Mouse (Mus musculus) kidney, postnatal 0 days (tissue): ENCODE measurements around the gene D330020A13Rik. TPM values are rescaled to one million over a fixed set of nuclear protein-coding genes. Genes with fewer than 3 reads are reported as not detected.
"Not testable (repeated sequence)": the region's sequence is repeated elsewhere in the genome, so short reads cannot be mapped to it uniquely, and the experiment has no call there.

Experiments used
- ATAC-seq: fragments of 200-750 bp; cut with Nextera tagmentation; replicated peaks from 2 replicates; pipeline ENCODE4 v1.8.0; 2017; ENCODE audit warnings: low read depth, moderate number of reproducible peaks, moderate TSS enrichment, moderate library complexity; ENCODE audit not compliant: low FRiP score
- DNase-seq: peaks from one replicate; pipeline ENCODE4 v3.0.0-alpha.2; 2016; ENCODE audit warnings: low spot score
- H3K27ac ChIP-seq: fragments of 300-500 bp; sonication (generic); 2 replicates; pipeline ENCODE4 v1.5.1; 2014; ENCODE audit warnings: mild to moderate bottlenecking
- H3K27me3 ChIP-seq: fragments of 300-500 bp; sonication (generic); 2 replicates; pipeline ENCODE4 v1.6.1; 2014; ENCODE audit warnings: low read length, mixed read lengths; ENCODE audit not compliant: insufficient read depth
- H3K36me3 ChIP-seq: fragments of 300-500 bp; sonication (generic); 2 replicates; pipeline ENCODE4 v1.6.1; 2014; ENCODE audit warnings: low read length, mixed read lengths; ENCODE audit not compliant: insufficient read depth
- H3K4me1 ChIP-seq: fragments of 300-500 bp; sonication (generic); replicated peaks from 2 replicates; pipeline ENCODE4 v1.6.1; 2014; ENCODE audit warnings: antibody characterized with exemption, low read length, mixed read lengths; ENCODE audit not compliant: insufficient read depth
- H3K4me2 ChIP-seq: fragments of 300-500 bp; sonication (generic); 2 replicates; pipeline ENCODE4 v1.6.1; 2014; ENCODE audit warnings: mild to moderate bottlenecking, low read length, moderate library complexity, mixed read lengths
- H3K4me3 ChIP-seq: fragments of 300-500 bp; sonication (generic); replicated peaks from 2 replicates; pipeline ENCODE4 v1.5.1; 2014; ENCODE audit warnings: low read depth, low read length
- H3K9ac ChIP-seq: fragments of 300-500 bp; sonication (generic); 2 replicates; pipeline ENCODE4 v1.6.1; 2014; ENCODE audit warnings: low read depth, low read length
- H3K9me3 ChIP-seq: fragments of 300-500 bp; sonication (generic); replicated peaks from 2 replicates; pipeline ENCODE4 v1.6.1; 2016; ENCODE audit warnings: low read length, inconsistent platforms, mixed read lengths
- CTCF ChIP-seq: IDR thresholded peaks from 2 replicates; pipeline ENCODE4 v1.5.1; 2016; ENCODE audit warnings: antibody characterized with exemption, low read depth, mild to moderate bottlenecking, moderate library complexity
- WGBS: fragments of 180-500 bp; shearing (Covaris S2); extraction: QIAGEN DNeasy Blood & Tissue Kit; methylation state at CpG from one replicate; pipeline ENCODE4 v1.1.7; 2014; 5-methylcytosine and 5-hydroxymethylcytosine counted together
- polyA plus RNA-seq: library from polyadenylated mRNA; unstranded; fragments of >200 nt; fragmentation: Nextera tagmentation; extraction: Ambion mirVana; gene quantifications from 2 replicates; pipeline ENCODE4 v1.2.1, GENCODE M21; 2015

Gene D330020A13Rik
- polyA plus RNA-seq, 1 experiment from 2014 or later = 1.1 TPM

DNA sequence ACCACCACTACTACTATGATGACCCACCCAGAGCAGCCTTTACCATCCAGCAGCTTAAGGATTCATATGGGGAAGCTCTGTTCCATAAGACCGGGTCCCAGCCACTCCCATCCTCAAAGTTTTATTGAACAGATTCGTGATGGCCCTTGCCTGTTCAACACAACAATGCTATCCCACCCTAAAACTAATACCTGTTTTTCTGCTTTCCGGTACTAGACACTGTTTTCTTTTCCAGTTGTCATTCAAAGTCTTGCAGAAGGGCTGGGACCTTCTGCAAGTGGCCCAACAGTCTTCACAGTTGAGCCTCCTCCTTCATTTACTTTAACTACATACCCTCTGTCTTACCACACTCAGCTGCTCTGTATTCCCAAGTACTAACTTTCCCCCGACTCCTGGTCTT is 4.7 kb upstream of the D330020A13Rik start:
- H3K27me3 ChIP-seq = no peaks in the 10 kb centered on the region
- H3K4me2 ChIP-seq = no peak overlapping the region
- H3K27ac ChIP-seq = no peak overlapping the region
- H3K9ac ChIP-seq = no peak overlapping the region
- H3K4me1 ChIP-seq = no peaks in the 10 kb centered on the region; the same call in 1 of the 2 replicates
- 77% methylated on average over 4 of the region's 4 CpGs for WGBS
- H3K36me3 ChIP-seq = no peaks in the 10 kb centered on the region
- no peak for DNase-seq
- ATAC-seq = no peak
- H3K9me3 ChIP-seq = no peaks in the 10 kb centered on the region
- no peak for TF ChIP-seq CTCF
- H3K4me3 ChIP-seq = no peak overlapping the region

GRCm38 (mm10) chr6:120291396-120292009 is 2.7 kb upstream of the D330020A13Rik start:
- Histone ChIP-seq H3K4me3 (no peak overlapping the region), H3K9me3 (no peaks in the 10 kb centered on the region), H3K36me3 (no peaks in the 10 kb centered on the region), H3K27me3 (no peaks in the 10 kb centered on the region), H3K27ac (no peak overlapping the region), H3K4me2 (no peak overlapping the region), H3K4me1 (peaks cover 5% of the 10 kb centered on the region), H3K9ac (no peak overlapping the region)
- no peak for TF ChIP-seq CTCF
- ATAC-seq = no peak
- DNase-seq = no peak
- WGBS = 86% methylated on average over 7 of the region's 7 CpGs

DNA sequence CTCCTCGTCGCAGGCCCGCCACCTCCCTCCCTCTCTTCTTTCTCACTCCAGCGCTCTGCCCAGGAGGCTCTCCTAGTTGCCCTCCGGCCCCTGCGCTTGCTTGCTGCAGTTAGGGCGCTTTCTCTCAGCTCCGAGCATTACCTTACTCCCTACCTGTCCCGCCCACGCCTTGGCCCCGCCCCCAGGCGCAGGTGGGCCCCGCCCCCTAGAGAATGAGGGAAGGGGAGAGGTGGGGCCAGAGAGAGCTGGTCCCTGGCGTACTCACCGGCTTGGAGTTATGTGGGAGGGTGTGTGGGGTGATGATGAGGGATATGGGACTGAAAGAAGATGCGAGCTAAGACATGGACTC is 595 bp downstream of the D330020A13Rik start:
- H3K36me3 ChIP-seq = no peaks in the 10 kb centered on the region
- TF ChIP-seq CTCF = no peak
- peak overlapping the region; percentile 97 for H3K4me2 ChIP-seq
- peak; percentile 92 for ATAC-seq
- no peak for DNase-seq
- peak overlapping the region; percentile 52 for H3K4me3 ChIP-seq
- H3K27ac ChIP-seq = peak overlapping the region; percentile 78
- under 1% methylated on average over 16 of the region's 16 CpGs for WGBS
- no peaks in the 10 kb centered on the region for H3K9me3 ChIP-seq
- H3K9ac ChIP-seq = peak overlapping the region; percentile 49
- H3K4me1 ChIP-seq = peaks cover 5% of the 10 kb centered on the region
- no peaks in the 10 kb centered on the region for H3K27me3 ChIP-seq

DNA sequence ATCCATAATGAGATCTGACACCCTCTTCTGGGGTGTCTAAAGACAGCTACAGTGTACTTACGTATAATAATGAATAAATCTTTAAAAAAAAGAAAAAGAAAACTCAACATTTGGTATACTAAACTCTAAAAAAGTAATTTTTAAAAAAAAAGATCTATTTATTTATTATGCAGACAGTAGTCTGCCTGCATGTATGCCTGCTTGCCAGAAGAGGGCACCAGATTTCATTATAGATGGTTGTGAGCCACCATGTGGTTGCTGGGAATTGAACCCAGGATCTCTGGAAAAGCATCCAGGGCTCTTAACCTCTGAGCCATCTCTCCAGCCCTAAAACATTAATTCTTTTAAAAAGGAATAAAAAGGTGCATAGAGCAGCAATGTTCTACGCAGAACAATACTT is 2.4 kb downstream of the D330020A13Rik start:
- H3K36me3 ChIP-seq, H3K27ac ChIP-seq, H3K9ac ChIP-seq, ATAC-seq, H3K4me2 ChIP-seq, H3K27me3 ChIP-seq, H3K4me3 ChIP-seq, H3K9me3 ChIP-seq, DNase-seq, H3K4me1 ChIP-seq: not testable (repeated sequence)
- peak; percentile 52 for TF ChIP-seq CTCF
- 96% methylated on average over 2 of the region's 2 CpGs for WGBS

- H3K4me1 ChIP-seq = no peaks in the 10 kb centered on the region; the same call in 1 of the 2 replicates
- no peaks in the 10 kb centered on the region for H3K9me3 ChIP-seq
- no peak overlapping the region for H3K9ac ChIP-seq
- H3K27ac ChIP-seq = no peak overlapping the region
- no peak overlapping the region for H3K4me2 ChIP-seq
- peak; percentile 82 for TF ChIP-seq CTCF
- H3K36me3 ChIP-seq = no peaks in the 10 kb centered on the region
- H3K27me3 ChIP-seq = no peaks in the 10 kb centered on the region
- peak; percentile 76 for ATAC-seq
- peak; percentile 89 for DNase-seq
- no peak overlapping the region for H3K4me3 ChIP-seq
- 10% methylated on average over 6 of the region's 6 CpGs for WGBS
Observed at GRCm38 (mm10) chr6:120301137-120301536, 7.0 kb downstream of the D330020A13Rik start.

DNA sequence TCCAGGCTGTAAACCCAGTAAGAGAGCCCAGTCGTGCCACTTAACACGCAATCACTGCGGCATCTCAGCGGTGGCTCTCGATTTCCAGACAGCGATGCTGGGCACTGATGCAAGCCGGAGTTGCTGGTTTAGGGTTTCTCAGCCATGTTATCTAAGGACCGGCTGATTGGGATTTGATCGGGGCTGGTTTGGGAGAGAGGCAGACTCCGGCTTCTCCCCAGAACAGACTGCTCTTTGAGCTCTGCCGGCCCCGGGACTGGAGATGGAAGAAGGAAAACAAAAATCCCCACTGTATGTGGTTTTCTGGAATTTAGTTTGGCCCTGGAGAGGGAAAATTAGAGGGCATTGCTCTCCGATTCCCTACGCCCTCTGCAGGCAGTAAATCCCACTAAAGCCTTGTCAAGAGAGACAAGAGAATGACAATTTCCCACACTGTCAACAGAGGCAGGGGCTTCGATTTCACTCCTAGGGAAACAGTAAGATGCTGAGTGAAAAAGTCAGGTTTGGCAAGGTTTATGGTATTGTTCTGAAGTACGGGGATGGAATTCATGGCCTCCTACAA is 8.7 kb downstream of the D330020A13Rik start:
- Histone ChIP-seq H3K27ac (no peak overlapping the region), H3K4me1 (no peaks in the 10 kb centered on the region; the same call in 1 of the 2 replicates), H3K9me3 (no peaks in the 10 kb centered on the region), H3K36me3 (no peaks in the 10 kb centered on the region), H3K4me2 (peak overlapping the region; percentile 46), H3K4me3 (no peak overlapping the region), H3K27me3 (no peaks in the 10 kb centered on the region), H3K9ac (no peak overlapping the region)
- DNase-seq = peak; percentile 61
- WGBS = 12% methylated on average over 16 of the region's 16 CpGs
- peak; percentile 56 for TF ChIP-seq CTCF
- ATAC-seq = no peak
